In the genomic region with DNA sequence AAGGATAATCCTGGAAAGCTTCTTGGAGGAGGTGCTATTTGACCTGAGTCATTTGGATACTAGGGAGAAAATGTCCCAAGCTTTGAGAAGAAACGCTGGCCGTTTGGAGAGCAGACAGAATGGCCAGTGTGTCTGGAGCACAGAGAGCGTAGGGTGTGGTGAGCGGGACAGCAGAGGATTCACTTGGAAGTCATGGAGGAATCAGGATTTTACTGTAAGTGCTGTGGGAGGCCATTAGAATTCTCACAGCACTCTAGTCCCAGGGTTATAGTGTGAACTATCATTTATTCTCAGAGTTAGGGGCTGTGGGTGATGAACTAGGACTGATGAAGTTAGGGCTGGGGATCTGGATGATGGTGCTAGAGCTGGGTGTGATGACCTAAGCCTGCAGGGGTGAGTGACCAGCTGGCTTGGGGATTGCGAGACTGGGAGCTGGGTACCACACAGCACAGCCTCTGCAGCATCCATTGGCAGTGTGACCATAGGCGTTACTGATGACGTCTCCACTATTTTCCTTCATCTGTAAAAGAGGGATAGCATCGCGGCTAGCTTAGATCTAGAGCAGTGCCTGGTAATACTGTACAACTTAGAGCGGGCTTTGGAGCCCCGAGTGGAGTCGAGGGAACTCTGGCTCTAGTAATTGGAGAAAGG, we compare ENCODE assay signal across 1 mouse cellular context.
TF ChIP-seq lines count a peak whose summit lies in the region.

No protein-coding gene starts in this region.

TF ChIP-seq in MEL, 35 proteins besides CTCF, POLR2A, EP300 and RAD21:
- no peak for TF ChIP-seq SIN3A (IDR thresholded peaks at IDR 0.05; ENCODE audit: low read length)
- TF ChIP-seq ZMIZ1 (IDR thresholded peaks at IDR 0.05; ENCODE audit: low read depth, low read length), result no peak
- TF ChIP-seq ZNF384 (IDR thresholded peaks at IDR 0.05; ENCODE audit: low read depth, low read length), result no peak
- TF ChIP-seq MYC (IDR thresholded peaks at IDR 0.05; ENCODE audit: low read depth, low read length), result no peak
- no peak for TF ChIP-seq BHLHE40 (IDR thresholded peaks at IDR 0.05; ENCODE audit: borderline replicate concordance, low read depth, low read length)
- TF ChIP-seq TBP (IDR thresholded peaks at IDR 0.05; ENCODE audit: low read depth, low read length), result no peak
- no peak for TF ChIP-seq TCF12 (IDR thresholded peaks at IDR 0.05; ENCODE audit: low read depth, low read length)
- no peak for TF ChIP-seq NELFE (IDR thresholded peaks at IDR 0.05; ENCODE audit: low read depth, low read length)
